Mouse (Mus musculus) right cerebral cortex, postnatal 36 days (tissue): Measurements from ENCODE around the gene Ccdc110.

Experiments
- DNase-seq, 2 experiments: peaks; one replicate each; pipeline ENCODE4 v3.0.0; 2022; ENCODE audit warnings: low spot score in 2 of 2, mixed read lengths in 1 of 2

The Ccdc110 gene

DNA sequence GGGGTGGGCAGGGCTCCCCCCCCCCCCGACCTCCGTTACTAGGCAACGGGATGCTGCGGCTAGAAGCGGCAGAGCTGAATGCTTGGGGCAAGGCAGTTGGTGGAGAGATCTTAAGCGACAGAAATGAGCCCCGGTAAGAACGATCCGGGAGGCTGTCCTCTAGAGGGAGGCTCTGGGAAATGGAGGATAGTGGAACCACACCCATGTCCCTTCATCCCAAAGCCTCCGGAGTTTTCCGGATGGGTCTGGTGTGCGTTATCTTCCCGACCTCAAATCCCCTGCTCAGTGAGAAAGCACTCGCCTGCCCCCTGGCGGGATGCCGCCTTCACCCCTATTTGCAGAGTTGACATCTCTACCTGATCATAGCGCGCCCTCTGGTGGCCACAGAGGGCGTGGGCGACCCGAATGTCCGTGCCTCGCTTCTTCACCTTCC, at the start of gene Ccdc110:
TSS of gene Ccdc110 (plus strand) at position 38 of the 433 bp plus-strand sequence.
- DNase-seq, result peak; percentile 91 to 95

DNA sequence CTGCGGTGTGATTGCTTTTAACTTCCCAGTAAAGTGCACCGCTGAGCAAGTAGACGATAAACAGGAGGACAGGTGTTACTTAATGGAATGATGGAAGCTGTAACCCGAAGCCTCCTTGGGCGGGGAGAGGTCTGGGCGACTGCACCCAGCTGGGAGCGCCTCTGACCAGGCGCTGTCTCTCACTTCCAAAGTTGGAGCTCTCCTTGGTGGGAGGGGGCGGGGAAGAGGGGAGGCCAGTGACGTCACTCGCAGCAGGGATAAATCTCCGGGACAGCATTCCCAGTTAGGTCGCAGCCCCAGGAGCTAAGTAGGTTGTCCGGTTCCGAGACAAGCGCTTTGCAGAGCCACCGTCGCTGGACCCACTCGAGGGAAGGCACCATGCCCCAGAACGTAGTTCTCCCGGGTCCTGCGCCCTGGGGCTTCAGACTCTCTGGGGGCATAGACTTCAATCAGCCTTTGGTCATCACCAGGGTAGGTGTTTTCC, 49.2 kb upstream of the Ccdc110 start, which contains the start of gene Pdlim3:
TSS of gene Pdlim3 (plus strand) at position 260 of the 484 bp plus-strand sequence.
- DNase-seq, result no peak

DNA sequence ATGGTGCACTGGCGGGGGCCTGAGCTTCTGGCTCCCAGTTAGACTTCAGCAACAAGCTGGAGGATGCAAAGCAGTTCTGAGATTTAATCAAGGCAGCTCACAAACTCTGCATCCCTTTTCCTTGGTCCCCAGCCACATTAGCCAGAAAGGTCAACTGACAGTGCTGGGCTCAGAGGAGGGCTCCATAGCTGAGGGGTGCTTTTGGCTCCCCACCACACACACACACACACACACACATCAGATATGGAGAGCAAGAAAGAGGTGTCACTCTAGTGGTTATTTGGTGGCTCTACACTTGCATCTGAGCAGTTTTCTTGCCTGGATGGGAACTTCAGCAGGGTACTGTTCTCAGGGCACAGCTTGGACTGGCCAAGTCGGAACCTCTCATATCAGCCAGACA, 48.6 kb upstream of the Ccdc110 start:
- no peak for DNase-seq

DNA sequence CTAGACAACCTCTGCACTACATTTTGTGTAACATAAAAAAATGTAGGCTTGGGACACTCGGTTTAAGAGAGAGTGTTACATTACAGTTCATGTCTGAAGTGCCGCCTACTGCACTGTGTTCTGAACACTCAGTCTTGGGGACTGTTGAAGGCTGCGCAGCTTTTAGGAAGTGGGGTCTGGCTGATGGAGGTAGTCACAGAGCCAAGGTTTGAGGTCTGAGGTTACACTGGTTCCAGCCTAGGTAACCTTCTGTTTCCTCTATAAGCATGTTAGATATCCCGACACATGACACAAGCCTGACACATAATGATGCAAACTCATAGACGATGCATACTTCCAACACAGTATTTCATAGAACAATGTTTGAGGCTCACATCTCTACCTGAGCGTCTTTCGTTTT, 44.7 kb upstream of the Ccdc110 start:
- no peak for DNase-seq

DNA sequence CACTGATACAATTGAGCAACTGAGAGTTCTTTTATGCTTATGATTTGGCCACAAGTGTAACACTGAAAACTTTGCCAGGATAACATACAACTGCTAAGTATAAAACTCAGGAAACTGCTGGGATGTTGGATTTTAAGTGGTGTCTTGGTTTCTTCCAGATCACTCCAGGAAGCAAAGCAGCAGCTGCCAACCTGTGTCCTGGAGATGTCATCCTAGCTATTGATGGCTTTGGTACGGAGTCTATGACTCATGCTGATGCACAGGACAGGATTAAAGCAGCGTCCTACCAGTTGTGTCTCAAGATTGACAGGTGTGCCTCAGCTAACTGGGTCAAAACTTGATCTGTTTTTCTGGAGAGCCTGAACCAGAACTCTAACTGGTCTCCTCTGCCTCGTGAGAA, 37.8 kb upstream of the Ccdc110 start:
- DNase-seq, result no peak

DNA sequence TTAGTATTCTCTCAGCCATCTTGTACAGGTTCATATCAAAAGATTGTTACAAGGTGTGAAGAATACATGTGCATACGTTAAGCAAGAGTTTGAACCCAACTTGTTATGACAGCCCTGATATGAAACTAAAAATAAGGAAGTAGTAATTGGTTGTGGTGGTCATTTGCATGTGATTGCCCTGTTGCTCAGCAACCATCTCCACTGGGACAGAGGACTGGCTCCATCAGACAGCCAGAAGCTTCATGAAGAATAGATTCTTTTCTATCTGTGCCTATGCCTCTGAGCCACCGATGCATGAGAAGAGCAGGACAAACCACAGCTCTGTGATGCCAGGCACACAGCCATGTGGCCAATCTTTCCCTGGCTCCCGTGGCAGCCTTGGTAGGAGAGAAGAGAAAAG, 34.6 kb upstream of the Ccdc110 start:
- no peak for DNase-seq

DNA sequence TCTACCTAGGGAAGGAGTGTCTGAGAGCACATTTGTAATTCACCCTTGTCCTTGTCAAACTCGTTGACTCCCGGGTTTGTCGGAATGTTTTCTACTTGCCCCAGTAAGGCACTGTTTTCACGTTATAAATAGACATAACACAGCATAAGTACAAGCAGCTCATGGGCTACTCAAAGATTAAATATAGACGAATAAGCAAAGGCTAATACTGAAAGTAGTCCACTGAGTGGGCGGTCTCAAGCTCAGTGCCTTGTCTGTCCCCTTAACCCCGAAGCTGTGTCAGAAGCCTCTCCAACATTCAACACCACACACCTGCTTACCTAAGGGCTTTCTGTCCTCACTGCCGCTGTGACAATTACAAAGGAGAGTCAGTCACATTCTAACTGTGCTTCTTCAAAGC, 32.8 kb upstream of the Ccdc110 start:
- no peak for DNase-seq

DNA sequence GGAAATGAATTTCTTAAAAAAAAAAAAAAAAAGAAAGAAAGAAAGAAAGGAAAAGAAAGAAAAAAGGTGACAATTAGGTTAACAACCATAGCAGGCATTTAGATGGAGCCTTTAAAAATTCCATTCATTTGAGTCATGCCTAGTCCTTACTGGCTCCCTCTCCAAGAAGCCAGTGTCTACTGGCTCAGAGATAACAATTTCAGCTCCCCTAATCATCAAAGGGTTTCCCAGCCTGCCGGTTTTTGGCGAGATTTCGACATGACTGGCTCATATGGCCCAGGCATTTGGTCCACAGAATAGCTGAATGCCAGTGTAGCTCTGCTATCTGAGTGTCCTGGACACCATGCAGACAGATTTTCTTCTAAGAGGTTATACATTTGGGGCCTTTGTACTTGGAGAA, 30.8 kb upstream of the Ccdc110 start:
- DNase-seq, result no peak

DNA sequence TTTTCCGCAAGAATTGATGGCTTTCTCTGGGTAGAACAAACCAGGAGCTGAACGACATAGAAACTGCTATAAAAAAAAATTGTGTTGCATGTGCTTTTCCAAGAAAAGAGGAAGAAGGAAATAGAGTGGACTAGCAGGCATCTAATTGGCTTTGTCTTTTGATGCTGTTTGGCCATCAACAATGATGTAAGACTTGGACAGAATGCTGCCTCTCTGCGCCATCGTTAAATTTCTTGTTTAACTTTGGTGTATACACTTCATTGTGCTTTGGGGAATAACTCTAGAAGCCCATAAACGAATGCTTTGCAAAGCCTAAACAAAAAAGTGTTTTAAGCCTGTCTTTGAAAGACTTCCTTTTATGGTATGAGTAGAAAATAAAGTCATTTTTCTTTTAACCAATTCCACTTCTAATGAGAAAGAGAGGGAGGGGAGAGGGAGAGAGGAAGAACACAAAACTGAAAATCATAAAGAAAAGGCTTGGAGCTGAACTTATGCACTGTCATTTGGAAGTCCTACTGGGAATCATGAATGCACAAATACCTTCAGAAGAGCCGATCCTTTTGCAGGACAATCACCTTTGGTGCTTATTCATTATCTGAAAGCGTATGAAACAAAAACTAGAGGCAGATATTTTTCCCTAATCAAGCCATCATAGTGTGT, 28.7 kb upstream of the Ccdc110 start:
- DNase-seq, result no peak

DNA sequence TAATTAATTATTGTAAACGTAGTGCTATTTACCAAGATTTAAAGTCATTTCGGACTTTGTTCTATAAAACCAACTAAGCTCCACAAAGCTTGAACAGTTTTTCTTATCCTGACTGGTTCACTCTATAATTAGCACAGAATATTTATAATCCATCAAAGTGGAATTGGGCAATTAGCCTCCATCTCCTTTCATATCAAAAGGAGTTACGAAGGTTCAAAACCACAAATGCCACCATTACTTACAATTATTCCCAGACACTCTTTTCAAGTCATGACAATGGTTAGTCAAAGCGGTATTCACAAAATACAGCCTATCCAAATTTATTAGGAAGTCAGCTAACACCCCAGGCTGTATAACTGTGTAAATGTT, 28.2 kb upstream of the Ccdc110 start:
- no peak for DNase-seq

DNA sequence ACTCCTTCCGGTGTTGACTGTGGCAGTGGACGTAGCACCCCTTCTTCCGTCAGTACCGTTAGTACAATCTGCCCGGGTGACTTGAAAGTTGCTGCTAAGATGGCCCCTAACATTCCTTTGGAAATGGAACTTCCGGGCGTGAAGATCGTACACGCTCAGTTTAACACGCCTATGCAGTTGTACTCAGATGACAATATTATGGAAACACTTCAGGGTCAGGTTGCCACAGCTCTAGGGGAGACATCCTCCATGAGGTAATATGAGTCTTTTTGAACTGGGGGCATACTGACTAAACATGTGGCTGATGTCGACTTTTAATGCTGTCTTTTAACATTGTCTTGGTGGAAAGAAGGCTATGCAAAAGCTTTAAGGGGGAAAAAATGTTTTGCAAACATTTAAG, 20.7 kb upstream of the Ccdc110 start:
- no peak for DNase-seq

DNA sequence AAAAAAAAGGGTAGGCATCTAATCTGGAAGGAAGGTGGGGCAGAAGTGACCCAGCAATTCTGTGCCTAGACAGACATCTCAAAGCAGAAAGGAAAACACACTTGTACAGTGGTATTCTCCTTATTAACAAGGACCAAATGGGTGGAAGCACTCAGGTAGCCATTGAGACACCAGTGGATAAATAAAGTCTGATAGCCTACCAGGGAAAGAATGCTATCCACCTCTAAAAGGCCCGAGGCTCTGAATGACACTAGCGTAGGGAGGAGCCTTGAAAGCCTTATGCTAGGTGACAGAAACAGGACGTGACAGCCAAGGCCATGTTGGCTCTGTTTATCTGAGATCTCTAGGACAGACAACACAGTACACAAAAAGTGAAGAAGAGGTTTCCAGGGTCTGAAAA, 17.9 kb upstream of the Ccdc110 start:
- DNase-seq, result no peak

DNA sequence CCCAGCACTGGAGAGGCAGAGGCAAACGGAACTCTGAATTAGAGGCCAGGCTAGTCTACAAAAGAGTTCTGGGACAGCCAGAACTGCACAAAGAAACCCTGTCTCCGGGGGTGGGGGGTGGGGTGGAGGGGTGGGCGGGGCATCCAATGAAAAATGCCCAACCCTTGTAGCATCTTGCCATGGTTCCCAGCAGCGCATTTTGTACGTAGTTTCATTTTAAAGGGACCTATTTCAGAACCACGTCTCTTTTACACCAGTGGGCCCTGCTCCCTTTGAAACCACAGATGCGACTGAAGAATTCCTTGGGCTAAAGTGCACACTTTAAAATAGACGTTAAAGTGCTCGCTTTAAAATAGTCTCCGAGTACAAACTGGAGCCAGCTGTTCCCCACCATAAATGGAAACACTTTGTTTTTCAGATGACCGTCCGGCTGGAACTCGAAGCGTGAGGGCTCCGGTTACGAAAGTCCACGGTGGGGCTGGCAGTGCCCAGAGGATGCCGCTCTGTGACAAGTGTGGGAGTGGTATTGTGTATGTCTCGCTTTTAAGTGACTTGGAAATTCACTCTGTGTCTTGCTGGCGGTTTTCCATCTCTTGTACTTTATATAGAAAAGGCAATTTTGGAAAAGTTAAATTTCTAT, 17.3 kb upstream of the Ccdc110 start:
- no peak for DNase-seq

DNA sequence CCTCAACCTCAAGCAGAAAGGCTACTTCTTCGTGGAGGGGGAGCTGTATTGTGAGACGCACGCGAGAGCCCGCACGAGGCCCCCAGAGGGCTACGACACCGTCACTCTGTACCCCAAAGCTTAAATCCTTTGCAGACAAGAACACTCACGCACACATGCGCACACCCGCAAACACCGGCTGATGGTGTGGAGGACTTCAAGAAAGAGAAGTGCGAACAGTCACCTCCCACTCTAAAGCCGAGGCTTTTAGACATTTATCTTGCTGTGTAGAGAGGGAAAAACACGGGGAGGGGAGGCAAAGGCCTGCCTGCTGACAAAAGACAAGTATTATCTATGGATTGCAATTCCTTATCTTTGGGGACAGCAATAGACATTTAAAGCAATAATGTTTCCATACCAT, 15.5 kb upstream of the Ccdc110 start:
- DNase-seq, result no peak

DNA sequence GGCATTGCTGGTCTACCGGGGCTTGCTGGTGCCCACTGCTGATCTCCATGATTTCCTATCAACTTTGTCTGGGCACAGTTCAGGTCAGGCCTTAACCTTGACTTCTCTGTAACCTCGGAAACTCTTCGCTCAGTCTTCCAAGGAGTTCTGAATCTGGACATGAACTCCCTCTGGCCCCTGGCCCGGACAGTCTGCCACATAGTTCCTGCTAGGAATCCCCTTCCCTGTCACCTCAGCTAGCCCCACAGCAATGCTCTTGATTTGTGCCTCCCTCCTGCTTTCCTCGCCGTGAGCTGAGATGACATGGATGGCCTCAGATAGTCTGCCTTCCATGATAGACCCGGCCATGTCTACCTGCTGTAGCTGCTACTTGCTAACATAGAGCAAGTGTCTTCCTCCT, 14.0 kb upstream of the Ccdc110 start:
- DNase-seq, result no peak

DNA sequence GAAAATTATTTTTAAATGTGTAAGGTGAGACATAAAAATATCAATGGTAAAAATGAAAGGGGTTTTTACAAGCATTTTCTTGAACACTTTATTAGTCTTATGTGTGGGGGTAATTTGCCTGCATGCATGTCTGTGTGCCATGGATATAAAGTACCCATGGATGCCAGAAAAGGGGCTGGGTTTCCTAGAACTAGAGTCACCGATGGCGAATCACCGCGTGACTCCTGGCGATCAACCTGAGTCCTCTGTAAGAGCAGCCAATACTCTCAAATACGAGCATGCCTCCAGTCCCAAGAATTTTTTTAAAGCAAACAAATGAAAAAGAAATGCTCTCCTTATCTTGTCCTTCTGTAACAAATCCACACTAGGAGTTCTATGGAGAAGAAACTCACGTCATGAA, 12.3 kb upstream of the Ccdc110 start:
- no peak for DNase-seq

DNA sequence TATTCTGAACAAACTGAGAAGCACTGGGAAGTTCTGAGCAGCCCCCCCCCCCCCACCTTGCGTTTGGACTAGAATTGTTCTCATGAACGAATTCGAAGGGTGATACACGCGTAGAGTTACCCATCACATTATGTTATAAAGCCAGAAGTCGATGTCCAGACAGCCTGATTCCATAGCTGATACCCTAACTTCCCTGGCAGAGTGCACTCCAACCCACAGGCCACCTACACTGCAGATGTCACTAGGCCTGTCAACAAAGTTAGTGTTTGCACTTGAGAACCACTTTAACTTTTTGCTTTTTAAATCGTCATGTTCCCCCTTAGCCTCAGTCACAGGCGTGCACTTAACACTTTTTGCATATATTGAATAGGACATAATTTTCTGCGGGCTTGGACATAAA, 2.6 kb downstream of the Ccdc110 start:
- no peak for DNase-seq

DNA sequence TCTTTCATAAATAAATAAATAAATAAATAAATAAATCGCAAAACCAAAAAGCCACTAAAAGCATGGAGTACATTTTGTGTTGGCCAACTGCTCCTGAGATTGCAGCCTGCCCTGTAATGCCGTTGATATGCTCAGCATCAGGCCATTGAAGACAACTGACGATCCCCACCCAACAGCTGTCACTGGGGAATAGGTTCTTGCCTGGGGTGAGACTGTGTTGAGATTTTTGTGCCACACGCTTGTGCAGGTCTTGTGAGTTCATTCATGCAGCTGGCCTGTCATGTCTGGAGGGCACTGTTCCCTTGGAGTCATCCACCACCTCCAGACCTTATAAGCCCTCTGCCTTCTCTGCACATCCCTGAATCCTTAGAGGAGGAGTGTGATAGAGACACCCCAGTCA, 11.9 kb downstream of the Ccdc110 start:
- DNase-seq, result no peak

DNA sequence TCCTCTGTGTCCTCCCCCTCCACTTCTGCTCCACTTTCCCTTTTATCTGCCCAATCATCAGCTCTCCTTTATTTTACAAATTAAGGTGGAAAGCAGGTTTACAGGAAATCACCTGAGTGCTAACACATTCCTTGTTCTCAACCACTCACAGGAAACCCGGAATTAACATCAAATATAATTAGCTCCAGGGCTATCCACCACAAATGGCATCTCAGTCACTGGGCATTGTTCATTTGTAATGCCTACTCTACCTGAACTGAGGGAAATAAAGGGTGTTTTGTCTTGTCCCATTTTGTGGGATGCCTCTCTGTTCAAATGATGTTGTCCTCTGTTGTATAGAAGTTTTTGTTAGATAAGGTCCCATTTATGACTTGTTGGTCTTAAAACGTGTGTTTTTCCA, 16.2 kb downstream of the Ccdc110 start:
- DNase-seq, result no peak

DNA sequence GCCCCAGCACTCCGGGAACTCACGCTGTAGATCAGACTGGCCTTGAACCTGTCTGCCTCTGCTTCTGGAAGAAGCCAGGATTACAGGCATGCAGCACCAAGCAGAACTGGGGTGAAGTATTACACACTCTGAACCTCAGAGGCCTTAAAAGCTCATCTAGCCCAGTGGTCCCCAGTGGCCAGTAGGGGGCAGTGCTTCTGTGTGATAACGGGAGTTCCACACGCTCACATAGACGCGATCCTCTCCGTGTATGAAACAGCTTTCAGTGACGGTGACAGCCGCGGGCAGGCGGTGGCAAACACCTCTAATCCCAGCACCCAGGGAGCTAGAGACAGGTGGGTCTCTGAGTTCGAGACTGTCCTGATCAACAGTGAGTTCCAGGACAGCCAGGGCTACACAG, 36.5 kb downstream of the Ccdc110 start:
- no peak for DNase-seq

DNA sequence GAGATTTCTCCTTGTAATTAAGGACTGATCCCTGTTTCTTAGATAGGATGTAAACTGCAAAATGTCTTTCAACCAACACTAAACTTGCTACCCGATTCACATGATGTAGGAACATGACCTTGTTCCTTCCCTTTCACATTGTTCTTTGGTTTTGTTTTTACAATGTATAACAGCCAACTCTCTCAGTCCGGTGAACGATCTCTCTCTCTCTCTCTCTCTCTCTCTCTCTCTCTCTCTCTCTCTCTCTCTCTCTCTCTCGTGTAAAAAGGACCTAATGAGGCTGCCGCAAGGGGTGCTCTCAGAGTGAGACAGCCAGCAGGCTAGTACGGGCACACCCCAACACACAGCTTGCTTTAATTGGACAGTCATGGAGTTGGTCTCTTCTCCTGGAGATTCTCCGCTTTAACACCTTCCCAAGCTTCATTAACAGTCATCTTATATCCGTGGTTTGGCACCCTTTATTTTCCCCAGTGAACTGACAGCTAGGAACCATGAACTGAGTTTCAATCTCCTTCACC, 39.6 kb downstream of the Ccdc110 start:
- no peak for DNase-seq

DNA sequence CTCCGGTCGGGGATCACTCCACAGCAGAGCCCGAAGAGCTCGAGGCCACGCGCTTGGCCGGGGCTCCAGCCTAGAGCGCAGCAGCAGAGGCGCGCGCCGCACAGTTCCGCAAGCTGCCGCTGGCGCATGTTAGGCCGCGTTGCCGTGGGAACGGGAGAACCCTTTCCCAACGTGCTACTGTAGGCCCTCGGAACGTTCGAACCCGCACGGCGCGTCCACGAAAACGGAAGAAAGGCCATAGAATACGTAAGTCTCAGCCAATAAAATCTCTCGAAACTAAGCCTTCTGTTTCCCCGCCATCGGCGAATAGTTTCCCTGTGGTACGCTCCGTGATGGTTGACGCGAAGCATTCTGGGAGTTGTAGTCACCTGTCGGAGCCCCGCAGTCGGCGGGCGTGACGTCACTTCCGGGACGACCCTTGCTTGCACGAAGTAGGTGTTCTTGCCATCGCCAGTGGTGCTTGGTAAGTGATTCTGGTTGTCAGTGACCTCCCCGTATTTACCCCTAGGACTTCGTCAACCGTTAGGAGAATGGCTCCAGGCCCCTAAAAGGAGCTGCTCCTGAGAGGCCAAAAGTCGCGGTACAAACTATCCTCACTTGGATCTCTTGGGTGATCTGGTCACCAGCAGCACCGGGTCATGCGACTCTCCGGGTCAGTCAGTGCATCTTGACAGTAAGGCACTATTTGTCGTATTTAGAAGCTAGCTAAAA, 40.9 kb downstream of the Ccdc110 start, which contains the start of the genes 1700029J07Rik and Ufsp2:
TSS of gene 1700029J07Rik (minus strand) at position 127 of the 711 bp plus-strand sequence.
TSS of gene Ufsp2 (plus strand) at position 403 of the 711 bp plus-strand sequence.
- DNase-seq, result peak; percentile 98
